Mouse (Mus musculus) midbrain, embryonic 16.5 days (tissue): ENCODE measurements around the gene Nudt19. TPM values are rescaled to one million over a fixed set of nuclear protein-coding genes. Genes with fewer than 3 reads are reported as not detected.
"Not testable (repeated sequence)": the region's sequence is repeated elsewhere in the genome, so short reads cannot be mapped to it uniquely, and the experiment has no call there.

Experiments
- ATAC-seq: fragments of 200-750 bp; cut with Nextera tagmentation; 2 replicates; pipeline ENCODE4 v1.8.0; 2017; ENCODE audit warnings: moderate TSS enrichment
- H3K27ac ChIP-seq: fragments of 300-500 bp; sonication (generic); 2 replicates; pipeline ENCODE4 v1.5.1; 2014; ENCODE audit warnings: mild to moderate bottlenecking, low read length, mixed read lengths
- H3K27me3 ChIP-seq: fragments of 300-500 bp; sonication (generic); 2 replicates; pipeline ENCODE4 v1.6.1; 2014; ENCODE audit warnings: low read depth, low read length, mixed read lengths; ENCODE audit not compliant: control insufficient read depth, insufficient read depth
- H3K36me3 ChIP-seq: fragments of 300-500 bp; sonication (generic); 2 replicates; pipeline ENCODE4 v1.6.1; 2014; ENCODE audit warnings: mild to moderate bottlenecking, low read length, moderate library complexity, mixed read lengths; ENCODE audit not compliant: control insufficient read depth, insufficient read depth
- H3K4me1 ChIP-seq: fragments of 300-500 bp; sonication (generic); 2 replicates; pipeline ENCODE4 v1.6.1; 2014; ENCODE audit warnings: mild to moderate bottlenecking, low read length, mixed read lengths; ENCODE audit not compliant: control insufficient read depth, insufficient read depth
- H3K4me2 ChIP-seq: fragments of 300-500 bp; sonication (generic); 2 replicates; pipeline ENCODE4 v1.6.1; 2014; ENCODE audit warnings: mild to moderate bottlenecking, low read length, mixed read lengths
- H3K4me3 ChIP-seq: fragments of 300-500 bp; sonication (generic); 2 replicates; pipeline ENCODE4 v1.5.1; 2014; ENCODE audit warnings: low read depth, mild to moderate bottlenecking, low read length, moderate library complexity, mixed read lengths
- H3K9ac ChIP-seq: fragments of 300-500 bp; sonication (generic); 2 replicates; pipeline ENCODE4 v1.6.1; 2014; ENCODE audit warnings: low read depth, low read length, mixed read lengths
- H3K9me3 ChIP-seq: fragments of 300-500 bp; sonication (generic); replicated peaks from 2 replicates; pipeline ENCODE4 v1.6.1; 2014; ENCODE audit warnings: mild to moderate bottlenecking, low read length, mixed read lengths; ENCODE audit not compliant: control insufficient read depth, poor library complexity, severe bottlenecking
- WGBS: fragments of 180-500 bp; shearing (Covaris S2); extraction: QIAGEN DNeasy Blood & Tissue Kit; methylation state at CpG from one replicate; pipeline ENCODE4 v1.1.7; 2014; 5-methylcytosine and 5-hydroxymethylcytosine counted together
- polyA plus RNA-seq: library from polyadenylated mRNA; unstranded; fragments of >200 nt; fragmentation: Nextera tagmentation; extraction: Ambion mirVana; gene quantifications from 2 replicates; pipeline ENCODE4 v1.2.1, GENCODE M21; 2015

Nudt19 gene
- polyA plus RNA-seq, 1 experiment from 2014 or later = 102 TPM

DNA sequence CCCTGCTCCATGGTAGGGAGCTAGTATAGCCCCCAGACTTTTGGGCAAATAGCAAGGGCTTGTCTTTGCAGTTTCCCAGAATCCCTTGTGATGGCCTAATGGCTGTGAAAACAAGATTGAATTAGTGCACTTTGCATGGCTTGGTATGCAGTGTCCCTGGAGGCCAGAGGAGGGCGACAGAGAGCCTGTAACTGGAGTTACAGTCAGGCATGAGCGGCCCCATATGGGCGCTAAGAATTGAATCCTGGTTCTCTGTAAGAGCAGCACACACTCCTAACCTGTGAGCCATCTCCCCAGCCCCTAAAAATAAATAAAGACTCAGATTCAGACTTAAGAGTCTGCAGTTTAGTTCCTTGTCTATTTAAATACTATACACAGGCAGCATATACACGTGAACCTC lies 23.7 kb upstream of the Nudt19 start:
- Histone ChIP-seq H3K9me3 (no peaks in the 10 kb centered on the region), H3K27ac (no peak overlapping the region)
- ATAC-seq = no peak

DNA sequence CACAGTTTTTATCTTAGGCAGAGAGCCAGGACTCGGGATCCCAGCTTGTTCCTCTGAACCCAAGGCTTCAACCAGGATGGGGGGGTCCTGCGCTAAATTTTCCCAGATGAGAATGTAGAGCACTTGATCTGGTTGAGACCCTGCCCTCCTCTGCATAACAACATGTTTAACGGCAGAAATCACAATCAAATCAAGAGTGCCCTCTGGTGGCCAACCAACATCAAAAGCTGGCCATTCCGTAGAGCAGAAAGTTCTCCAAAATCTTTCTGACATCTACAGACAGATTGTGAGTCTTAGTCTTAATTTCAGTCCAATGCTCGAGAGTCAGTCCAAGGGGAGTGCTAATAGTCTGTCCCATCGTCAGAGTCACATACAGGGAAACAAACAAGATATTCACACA lies 14.8 kb upstream of the Nudt19 start:
- H3K4me2 ChIP-seq, H3K36me3 ChIP-seq, H3K4me3 ChIP-seq, H3K9me3 ChIP-seq, H3K9ac ChIP-seq, H3K4me1 ChIP-seq, H3K27me3 ChIP-seq, ATAC-seq, H3K27ac ChIP-seq: not testable (repeated sequence)
- WGBS = 21% methylated on average over 6 of the region's 6 CpGs

More for the DNA sequence above, 23.7 kb upstream of the Nudt19 start:
- 37% methylated on average over 4 of the region's 4 CpGs for WGBS
- Histone ChIP-seq H3K4me1 (peaks cover 9% of the 10 kb centered on the region), H3K36me3 (no peaks in the 10 kb centered on the region), H3K4me3 (no peak overlapping the region), H3K27me3 (peaks cover 21% of the 10 kb centered on the region), H3K9ac (no peak overlapping the region), H3K4me2 (no peak overlapping the region)

DNA sequence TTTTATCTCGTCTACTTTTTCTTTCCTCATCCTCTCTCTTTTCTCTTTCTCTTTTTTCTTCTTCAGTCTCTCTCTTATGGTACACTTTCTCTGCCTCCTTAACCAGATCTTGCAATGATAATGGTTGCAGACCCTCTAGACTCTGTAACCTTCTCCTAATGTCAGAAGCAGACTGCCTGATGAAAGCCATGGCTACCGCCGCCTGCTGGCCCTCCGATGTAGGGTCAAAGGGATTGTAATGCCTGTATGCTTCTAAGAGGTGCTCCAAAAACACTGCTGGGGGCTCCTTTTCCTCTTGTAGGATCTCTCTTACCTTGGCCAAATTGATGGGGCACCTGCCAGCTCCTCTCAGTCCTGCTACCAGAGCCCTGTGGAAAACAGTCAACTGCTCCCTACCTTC lies 13.6 kb upstream of the Nudt19 start:
- H3K4me3 ChIP-seq, H3K36me3 ChIP-seq, ATAC-seq, H3K27ac ChIP-seq, H3K9me3 ChIP-seq, H3K4me2 ChIP-seq, H3K4me1 ChIP-seq, H3K27me3 ChIP-seq, H3K9ac ChIP-seq: not testable (repeated sequence)
- WGBS = 88% methylated on average over 4 of the region's 4 CpGs

GRCm38 (mm10) chr7:35565965-35566364 lies 9.9 kb upstream of the Nudt19 start:
- not testable (repeated sequence) for H3K9me3 ChIP-seq, H3K4me3 ChIP-seq, H3K4me1 ChIP-seq, H3K9ac ChIP-seq, H3K4me2 ChIP-seq, H3K36me3 ChIP-seq, ATAC-seq, H3K27ac ChIP-seq, H3K27me3 ChIP-seq
- 73% methylated on average over 13 of the region's 13 CpGs for WGBS

GRCm38 (mm10) chr7:35564872-35565271 lies 8.8 kb upstream of the Nudt19 start:
- not testable (repeated sequence) for H3K4me3 ChIP-seq, H3K9me3 ChIP-seq, H3K4me2 ChIP-seq, H3K27me3 ChIP-seq, H3K9ac ChIP-seq, H3K4me1 ChIP-seq, ATAC-seq, H3K36me3 ChIP-seq, H3K27ac ChIP-seq
- 86% methylated on average over 10 of the region's 10 CpGs for WGBS

DNA sequence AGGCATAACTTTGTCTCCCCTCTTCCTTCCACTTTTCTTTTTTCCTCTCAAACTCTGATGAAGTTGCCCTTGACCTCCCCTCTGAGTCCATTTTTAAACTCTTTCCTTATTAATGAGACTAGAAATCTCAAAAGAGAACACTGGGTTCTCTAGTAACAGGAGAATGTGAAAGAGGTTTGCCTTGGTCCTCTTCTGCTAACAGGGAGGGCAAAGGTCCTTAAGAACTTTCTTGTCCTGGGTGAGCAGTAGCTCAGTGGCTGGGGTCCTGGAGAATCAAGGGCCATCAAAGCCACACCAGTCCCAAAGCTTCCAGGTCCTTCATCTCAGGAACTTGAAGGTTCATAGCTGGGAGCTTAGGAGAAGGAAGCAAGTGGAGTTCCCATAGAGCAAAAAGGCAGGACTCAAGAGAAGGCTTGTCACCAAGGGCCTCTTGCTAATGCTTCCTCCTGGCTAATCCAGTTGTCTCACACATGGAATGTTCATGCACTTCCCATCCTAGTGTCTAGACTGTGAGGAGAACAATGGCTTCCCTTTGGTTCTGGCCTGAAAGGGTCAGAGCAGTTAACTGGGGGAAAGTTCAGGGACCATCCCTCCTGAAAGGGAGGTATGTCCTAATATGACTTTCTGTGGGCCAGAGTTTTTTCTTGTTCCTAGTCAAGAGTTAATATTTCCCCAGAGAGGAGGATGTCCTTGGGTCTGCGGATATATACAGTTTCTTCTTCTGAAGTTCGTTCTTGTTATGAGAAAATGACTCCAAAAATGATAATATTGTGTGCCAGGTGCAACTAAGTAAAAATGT lies 8.2 kb upstream of the Nudt19 start:
- Histone ChIP-seq H3K4me1 (no peaks in the 10 kb centered on the region), H3K27me3 (no peaks in the 10 kb centered on the region), H3K9ac (no peak overlapping the region), H3K27ac (no peak overlapping the region), H3K4me3 (no peak overlapping the region), H3K4me2 (no peak overlapping the region), H3K9me3 (no peaks in the 10 kb centered on the region), H3K36me3 (no peaks in the 10 kb centered on the region)
- 93% methylated on average over 2 of the region's 2 CpGs for WGBS
- no peak for ATAC-seq

DNA sequence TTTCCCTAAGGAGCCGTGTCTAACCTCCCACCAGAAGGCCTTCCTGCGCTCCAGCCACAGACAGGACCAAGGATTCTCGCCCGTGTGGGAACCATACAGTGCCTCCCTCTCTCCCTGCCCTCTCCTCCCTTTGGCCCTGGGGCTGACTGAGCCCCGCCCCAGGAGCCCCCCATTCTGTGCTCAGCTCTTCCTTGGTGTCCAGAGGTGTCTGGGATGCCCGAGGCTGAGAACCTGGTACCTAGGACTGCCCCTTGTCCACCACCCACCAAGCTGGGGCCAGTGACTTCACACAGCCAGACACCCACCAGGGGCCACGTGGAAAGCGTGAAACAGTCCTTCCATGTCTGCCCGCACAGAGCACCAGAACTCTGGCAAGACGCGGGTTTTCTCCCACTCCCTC lies 7.0 kb upstream of the Nudt19 start:
- ATAC-seq = no peak
- H3K4me3 ChIP-seq = no peak overlapping the region
- WGBS = 79% methylated on average over 11 of the region's 11 CpGs
- no peak overlapping the region for H3K4me2 ChIP-seq
- H3K9ac ChIP-seq = no peak overlapping the region
- no peak overlapping the region for H3K27ac ChIP-seq
- no peaks in the 10 kb centered on the region for H3K4me1 ChIP-seq
- H3K9me3 ChIP-seq = no peaks in the 10 kb centered on the region
- H3K36me3 ChIP-seq = no peaks in the 10 kb centered on the region
- H3K27me3 ChIP-seq = no peaks in the 10 kb centered on the region

DNA sequence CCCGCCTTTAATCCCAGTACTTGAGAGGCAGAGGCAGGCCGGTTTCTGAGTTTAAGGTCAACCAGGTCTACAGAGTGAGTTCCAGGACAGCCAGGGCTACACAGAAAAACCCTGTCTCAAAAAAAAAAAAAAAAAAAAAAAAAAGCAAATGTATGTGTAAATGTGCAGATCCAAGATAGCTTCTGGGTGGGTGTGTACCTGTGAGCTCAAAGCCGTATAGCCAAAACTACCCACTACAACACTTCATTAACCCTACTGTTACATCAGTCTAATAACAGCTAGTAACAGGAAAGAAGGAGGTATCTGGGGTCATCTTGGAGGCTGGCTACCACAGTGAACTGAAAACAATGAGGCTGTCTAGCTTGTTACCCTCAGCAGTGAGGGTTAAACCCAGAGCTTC lies 3.7 kb upstream of the Nudt19 start:
- H3K4me3 ChIP-seq = no peak overlapping the region
- no peak overlapping the region for H3K9ac ChIP-seq
- WGBS = 96% methylated on average over 3 of the region's 3 CpGs
- peaks cover 8% of the 10 kb centered on the region for H3K4me1 ChIP-seq
- no peak overlapping the region for H3K4me2 ChIP-seq
- no peak overlapping the region for H3K27ac ChIP-seq
- H3K36me3 ChIP-seq = no peaks in the 10 kb centered on the region
- ATAC-seq = no peak
- no peaks in the 10 kb centered on the region for H3K27me3 ChIP-seq
- H3K9me3 ChIP-seq = no peaks in the 10 kb centered on the region

GRCm38 (mm10) chr7:35558681-35559080 lies 2.6 kb upstream of the Nudt19 start:
- Histone ChIP-seq H3K36me3 (no peaks in the 10 kb centered on the region), H3K27ac (no peak overlapping the region), H3K27me3 (no peaks in the 10 kb centered on the region), H3K9ac (no peak overlapping the region), H3K9me3 (no peaks in the 10 kb centered on the region), H3K4me2 (no peak overlapping the region), H3K4me1 (peaks cover 13% of the 10 kb centered on the region), H3K4me3 (no peak overlapping the region)
- WGBS = 59% methylated on average over 2 of the region's 2 CpGs
- ATAC-seq = no peak
